Mouse (Mus musculus): ENCODE measurements at regions not wholly inside any gene's neighbourhood (a gene's known extent, or its start where the extent isn't known, plus 50 kb on each side); places are given as distances from the start of the nearest gene placed in this dataset.

DNA sequence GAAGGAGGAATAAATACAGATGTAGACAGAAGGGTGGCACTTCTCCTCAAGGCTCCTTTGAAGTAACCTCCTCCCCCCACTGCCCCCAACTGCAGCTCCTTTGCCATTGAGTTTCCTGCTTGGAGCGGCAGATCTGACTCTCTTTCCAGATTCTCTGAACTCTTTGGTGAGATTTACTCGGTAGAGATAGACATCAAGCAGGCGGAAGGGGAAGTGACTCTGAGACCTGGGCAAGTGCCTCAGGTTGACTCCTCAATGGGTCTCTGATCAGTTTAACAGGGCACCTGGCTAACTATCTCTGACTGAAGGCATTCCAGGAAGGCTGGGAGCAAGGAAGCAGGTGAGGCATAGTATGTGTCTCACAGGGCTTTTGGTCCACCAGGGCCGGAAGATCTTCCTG is 73.6 kb upstream of the Pmepa1 start:
- Histone ChIP-seq H3K9me3 (no peaks in the 10 kb centered on the region), H3K27me3 (no peaks in the 10 kb centered on the region), H3K9ac (replicated peaks) (no peak overlapping the region), H3K36me3 (no peaks in the 10 kb centered on the region), H3K4me1 (peaks cover 13% of the 10 kb centered on the region), H3K4me3 (no peak overlapping the region), H3K4me2 (replicated peaks) (no peak overlapping the region), H3K27ac (replicated peaks) (no peak overlapping the region)
- 93% methylated on average over 4 of the region's 4 CpGs for WGBS
- ATAC-seq (replicated peaks): no peak

DNA sequence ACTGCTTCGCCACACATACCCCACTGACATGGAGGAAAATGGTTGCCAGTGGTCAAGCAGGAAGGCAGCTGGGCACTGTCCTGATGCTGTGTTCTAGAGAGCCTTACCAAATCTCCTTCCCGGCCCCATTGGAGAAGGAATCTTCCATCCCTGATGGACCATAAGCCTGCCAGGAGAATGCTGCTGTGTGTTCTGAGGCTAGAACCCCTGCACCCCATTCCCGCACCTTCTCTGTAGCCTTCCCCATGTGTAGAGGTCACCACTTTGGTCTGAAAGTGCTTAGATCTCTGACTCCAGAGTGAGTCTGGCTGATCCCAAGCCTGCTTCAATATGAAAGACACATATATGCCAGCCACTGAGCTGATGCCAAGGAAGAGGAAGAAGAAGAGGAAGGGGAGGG is 74.1 kb upstream of the Pmepa1 start:
- 96% methylated on average over 3 of the region's 3 CpGs for WGBS

GRCm38 (mm10) chr2:173350831-173351230 is 74.5 kb upstream of the Pmepa1 start:
- Histone ChIP-seq H3K9me3 (no peaks in the 10 kb centered on the region), H3K4me3 (no peak overlapping the region), H3K4me2 (replicated peaks) (no peak overlapping the region), H3K4me1 (peaks cover 13% of the 10 kb centered on the region), H3K9ac (replicated peaks) (no peak overlapping the region), H3K27me3 (no peaks in the 10 kb centered on the region), H3K27ac (replicated peaks) (no peak overlapping the region), H3K36me3 (no peaks in the 10 kb centered on the region)
- no peak for ATAC-seq (replicated peaks)
- WGBS: 58% methylated on average over 3 of the region's 3 CpGs

More for the DNA sequence above, 74.1 kb upstream of the Pmepa1 start:
- ATAC-seq (replicated peaks): no peak
- Histone ChIP-seq H3K4me1 (peaks cover 13% of the 10 kb centered on the region), H3K4me2 (replicated peaks) (no peak overlapping the region), H3K27ac (replicated peaks) (no peak overlapping the region), H3K27me3 (no peaks in the 10 kb centered on the region), H3K36me3 (no peaks in the 10 kb centered on the region), H3K9ac (replicated peaks) (no peak overlapping the region), H3K4me3 (no peak overlapping the region), H3K9me3 (no peaks in the 10 kb centered on the region)

- no peaks in the 10 kb centered on the region for H3K9me3 ChIP-seq
- H3K4me2 ChIP-seq (replicated peaks): no peak overlapping the region
- H3K9ac ChIP-seq (replicated peaks): no peak overlapping the region
- peaks cover 13% of the 10 kb centered on the region for H3K4me1 ChIP-seq
- 0 out of 2 replicates have a peak overlapping the region, but pooled peaks have one; percentile 23 for H3K27ac ChIP-seq (replicated peaks)
- H3K36me3 ChIP-seq: no peaks in the 10 kb centered on the region
- 58% methylated on average over 18 of the region's 18 CpGs for WGBS
- H3K27me3 ChIP-seq: no peaks in the 10 kb centered on the region
- no peak for ATAC-seq (replicated peaks)
- H3K4me3 ChIP-seq: no peak overlapping the region
These were observed 75.8 kb upstream of the Pmepa1 start for GRCm38 (mm10) chr2:173351831-173352755.

DNA sequence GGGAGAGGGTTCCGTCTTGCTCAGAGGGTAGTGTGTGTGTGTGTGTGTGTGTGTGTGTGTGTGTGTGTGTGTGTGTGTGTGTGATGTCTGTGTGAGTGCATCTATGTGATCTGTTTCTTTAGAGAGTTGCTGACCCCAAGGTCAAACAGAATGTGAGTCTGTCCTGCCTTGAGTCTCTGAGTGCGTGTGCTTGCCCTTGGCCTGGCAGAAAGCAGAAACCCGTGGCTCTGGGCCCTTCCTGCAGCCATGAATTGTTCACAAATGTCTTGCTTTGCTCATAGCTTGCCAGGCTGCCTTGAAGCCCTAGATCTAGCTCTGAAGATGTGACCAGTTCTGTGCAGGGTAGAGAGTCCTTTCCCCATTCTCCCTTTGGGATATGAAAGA is 76.4 kb upstream of the Pmepa1 start:
- H3K27ac ChIP-seq (replicated peaks): no peak overlapping the region
- no peak for ATAC-seq (replicated peaks)
- H3K9me3 ChIP-seq: no peaks in the 10 kb centered on the region
- H3K27me3 ChIP-seq: no peaks in the 10 kb centered on the region
- H3K36me3 ChIP-seq: no peaks in the 10 kb centered on the region
- H3K4me1 ChIP-seq: peaks cover 13% of the 10 kb centered on the region
- no peak overlapping the region for H3K9ac ChIP-seq (replicated peaks)
- no peak overlapping the region for H3K4me2 ChIP-seq (replicated peaks)
- H3K4me3 ChIP-seq: no peak overlapping the region
- 60% methylated on average over 3 of the region's 3 CpGs for WGBS

DNA sequence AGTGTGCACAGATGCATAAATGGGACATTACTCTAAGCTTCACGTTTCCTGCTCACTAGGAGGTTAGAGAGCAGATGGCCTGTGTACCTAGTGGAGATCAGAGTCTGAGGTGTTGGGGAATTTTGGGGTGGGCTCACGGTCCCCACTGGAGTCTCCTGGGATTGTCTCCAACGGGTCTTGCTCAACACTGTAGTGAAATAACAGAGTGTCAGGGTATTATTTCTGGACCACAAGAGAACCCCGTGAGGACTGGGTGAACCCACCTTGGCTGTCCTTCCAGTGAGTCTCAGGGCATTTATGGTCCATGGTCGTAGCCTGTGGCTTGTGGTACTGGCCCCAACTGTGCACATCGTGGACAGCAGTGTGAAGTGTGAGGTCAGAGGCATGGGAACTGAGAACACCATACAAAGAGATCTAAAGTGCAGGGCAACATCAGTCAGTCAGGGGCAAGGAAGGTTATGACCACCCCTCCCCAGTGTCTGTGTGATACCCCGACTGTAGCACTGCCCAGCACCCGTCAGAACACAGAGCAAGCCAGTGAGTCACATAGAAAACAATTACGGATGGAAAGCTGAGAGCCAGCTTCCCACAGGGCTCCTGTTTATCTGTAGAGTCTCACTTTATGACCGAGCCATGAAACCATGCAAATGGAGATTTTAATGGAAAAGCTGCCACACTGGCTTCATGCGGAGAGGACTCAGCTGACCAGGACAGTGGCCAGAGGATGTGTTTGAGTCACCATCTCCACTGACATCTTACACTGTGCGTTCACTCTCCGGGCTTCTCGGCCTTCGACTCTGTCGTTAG is 77.3 kb upstream of the Pmepa1 start:
- Histone ChIP-seq H3K4me2 (replicated peaks) (no peak overlapping the region), H3K27me3 (no peaks in the 10 kb centered on the region), H3K9ac (replicated peaks) (no peak overlapping the region), H3K27ac (replicated peaks) (no peak overlapping the region), H3K36me3 (no peaks in the 10 kb centered on the region), H3K4me1 (peaks cover 13% of the 10 kb centered on the region), H3K4me3 (no peak overlapping the region), H3K9me3 (no peaks in the 10 kb centered on the region)
- 77% methylated on average over 16 of the region's 16 CpGs for WGBS
- ATAC-seq (replicated peaks): no peak

DNA sequence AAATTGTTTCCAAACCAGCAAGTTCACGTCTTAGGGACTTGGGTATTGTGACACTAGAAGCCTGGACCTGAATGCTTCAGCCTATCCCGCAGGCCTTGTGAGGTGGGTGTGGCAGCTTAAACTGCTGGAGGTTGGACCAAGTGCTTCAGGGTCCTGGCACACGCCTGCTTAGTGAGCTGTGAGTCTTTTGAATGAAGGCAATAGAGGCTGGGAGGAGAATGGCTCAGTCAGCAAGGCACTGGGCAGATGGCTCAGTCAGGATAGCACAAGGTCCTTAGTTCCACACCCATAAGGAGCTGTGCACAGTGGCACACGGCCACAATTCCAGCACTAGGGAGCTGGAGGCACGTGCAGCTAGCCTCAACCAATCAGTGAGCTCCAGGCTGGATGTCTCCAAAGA is 80.5 kb upstream of the Pmepa1 start:
- no peak for ATAC-seq (replicated peaks)
- H3K36me3 ChIP-seq: no peaks in the 10 kb centered on the region

GRCm38 (mm10) chr2:173365441-173366166 is 89.3 kb upstream of the Pmepa1 start:
- peak; percentile 50; the same call in 1 of the 2 replicates for ATAC-seq (replicated peaks)

More for the DNA sequence above, 80.5 kb upstream of the Pmepa1 start:
- Histone ChIP-seq H3K27me3 (no peaks in the 10 kb centered on the region), H3K4me1 (peaks cover 11% of the 10 kb centered on the region), H3K4me2 (replicated peaks) (no peak overlapping the region), H3K9me3 (no peaks in the 10 kb centered on the region), H3K9ac (replicated peaks) (no peak overlapping the region), H3K4me3 (no peak overlapping the region), H3K27ac (replicated peaks) (no peak overlapping the region)
- 44% methylated on average over 5 of the region's 5 CpGs for WGBS

DNA sequence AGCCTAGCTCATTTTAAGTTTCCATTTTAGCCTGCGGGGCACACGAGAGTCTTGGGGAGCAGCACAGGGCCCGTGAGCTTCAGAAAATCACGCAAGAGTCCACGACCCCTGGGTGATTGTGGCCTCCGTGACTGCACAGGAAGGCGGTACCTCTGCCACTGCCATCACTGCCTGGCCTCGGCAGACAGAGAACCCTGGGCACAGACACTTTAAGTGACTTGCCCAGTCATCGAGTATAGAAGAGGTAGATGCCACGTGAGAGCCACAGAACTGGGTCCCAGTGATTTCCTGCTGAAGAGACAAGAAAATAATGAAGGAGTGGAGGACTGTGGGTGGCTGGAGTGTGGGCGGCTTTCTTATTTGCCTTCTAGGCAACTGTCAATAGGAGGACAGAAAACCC is 90.4 kb upstream of the Pmepa1 start:
- Histone ChIP-seq H3K27me3 (0 out of 2 replicates have a peak, but pooled peaks cover 7% of the 10 kb centered on the region), H3K9me3 (no peaks in the 10 kb centered on the region), H3K27ac (replicated peaks) (no peak overlapping the region), H3K4me3 (no peak overlapping the region), H3K4me1 (peaks cover 14% of the 10 kb centered on the region), H3K9ac (replicated peaks) (no peak overlapping the region), H3K36me3 (no peaks in the 10 kb centered on the region), H3K4me2 (replicated peaks) (no peak overlapping the region)
- no peak for ATAC-seq (replicated peaks)
- WGBS: 80% methylated on average over 11 of the region's 11 CpGs

More at GRCm38 (mm10) chr2:173365441-173366166, 89.3 kb upstream of the Pmepa1 start:
- H3K9ac ChIP-seq (replicated peaks): peak overlapping the region; percentile 26; the same call in 1 of the 2 replicates
- H3K4me3 ChIP-seq: peak overlapping the region; percentile 25
- H3K36me3 ChIP-seq: no peaks in the 10 kb centered on the region
- WGBS: 9% methylated on average over 24 of the region's 24 CpGs
- H3K4me2 ChIP-seq (replicated peaks): peak overlapping the region; percentile 47
- no peaks in the 10 kb centered on the region for H3K9me3 ChIP-seq
- H3K27me3 ChIP-seq: 0 out of 2 replicates have a peak, but pooled peaks cover 7% of the 10 kb centered on the region
- 0 out of 2 replicates have a peak overlapping the region, but pooled peaks have one; percentile 27 for H3K27ac ChIP-seq (replicated peaks)
- H3K4me1 ChIP-seq: peaks cover 14% of the 10 kb centered on the region

DNA sequence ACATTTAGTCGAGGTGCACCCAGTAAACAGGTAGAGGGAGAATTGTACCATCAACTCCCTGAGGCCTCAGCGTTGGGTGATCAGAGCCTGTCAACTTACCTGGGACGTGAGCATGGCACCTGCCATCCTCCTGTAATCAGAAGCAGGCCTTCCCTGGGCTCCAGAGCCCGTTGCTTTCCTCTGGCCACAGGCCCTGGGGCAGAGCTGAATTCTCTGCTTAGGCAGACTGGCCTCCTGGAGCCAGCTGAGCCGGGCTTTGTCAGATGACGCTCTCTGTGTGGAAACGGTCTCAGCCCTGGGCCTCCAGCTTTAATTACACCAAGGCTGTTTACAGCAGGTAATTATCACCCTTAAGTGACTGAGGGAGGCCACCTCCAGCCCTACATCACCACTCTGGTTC is 92.6 kb upstream of the Pmepa1 start:
- H3K4me3 ChIP-seq: no peak overlapping the region
- WGBS: 29% methylated on average over 7 of the region's 7 CpGs
- H3K4me1 ChIP-seq: peaks cover 14% of the 10 kb centered on the region
- no peaks in the 10 kb centered on the region for H3K36me3 ChIP-seq
- H3K27me3 ChIP-seq: 0 out of 2 replicates have a peak, but pooled peaks cover 7% of the 10 kb centered on the region
- H3K27ac ChIP-seq (replicated peaks): no peak overlapping the region
- H3K9me3 ChIP-seq: no peaks in the 10 kb centered on the region; the same call in 1 of the 2 replicates
- H3K4me2 ChIP-seq (replicated peaks): no peak overlapping the region
- H3K9ac ChIP-seq (replicated peaks): no peak overlapping the region
- ATAC-seq (replicated peaks): no peak

- Histone ChIP-seq H3K36me3 (no peaks in the 10 kb centered on the region), H3K9ac (replicated peaks) (no peak overlapping the region), H3K9me3 (no peaks in the 10 kb centered on the region; the same call in 1 of the 2 replicates), H3K27ac (replicated peaks) (no peak overlapping the region), H3K4me2 (replicated peaks) (no peak overlapping the region), H3K4me3 (no peak overlapping the region), H3K4me1 (no peaks in the 10 kb centered on the region), H3K27me3 (no peaks in the 10 kb centered on the region)
- 62% methylated on average over 6 of the region's 6 CpGs for WGBS
- no peak for ATAC-seq (replicated peaks)
These were observed 100.6 kb upstream of the Pmepa1 start for GRCm38 (mm10) chr2:173376926-173377325.

Data from forebrain, embryonic 15.5 days (tissue).